Mouse (Mus musculus): ENCODE measurements around the gene Eps8l2. TPM values are rescaled to one million over a fixed set of nuclear protein-coding genes. Genes with fewer than 3 reads are reported as not detected.

Gene Eps8l2
- polyA plus RNA-seq, 1 experiment from 2014 or later: 234 TPM

DNA sequence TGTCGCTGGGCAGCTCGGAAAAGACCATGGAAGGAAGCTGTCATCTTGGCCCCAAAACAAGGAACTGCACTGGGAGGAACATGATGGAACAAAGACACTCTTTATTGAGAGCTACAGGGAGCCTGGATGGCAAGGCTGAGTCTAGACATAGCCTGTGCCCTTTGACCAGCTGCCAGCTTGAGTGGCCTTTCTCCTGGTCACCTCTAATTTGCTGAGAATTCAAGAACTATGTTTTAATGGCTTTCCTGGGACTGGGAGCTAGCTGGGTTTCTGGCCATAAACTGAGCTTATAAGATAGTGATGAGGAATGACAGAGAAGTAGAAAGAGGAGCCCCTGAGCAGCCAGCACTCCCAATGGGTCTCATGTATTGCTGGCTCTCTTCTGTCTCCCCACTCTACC, 4.5 kb downstream of the Eps8l2 start:
- Histone ChIP-seq H3K4me3 (ENCODE audit: low read depth, low read length) (no peak overlapping the region), H3K4me1 (replicated peaks; ENCODE audit: control insufficient read depth, insufficient read depth, low read length) (peaks cover 14% of the 10 kb centered on the region; the same call in 1 of the 2 replicates), H3K9ac (ENCODE audit: low read depth, low read length) (peak overlapping the region; percentile 34; the same call in 1 of the 2 replicates), H3K9me3 (ENCODE audit: control insufficient read depth) (no peaks in the 10 kb centered on the region), H3K36me3 (ENCODE audit: control insufficient read depth, insufficient read depth) (peaks cover 8% of the 10 kb centered on the region; the same call in 1 of the 2 replicates), H3K4me2 (replicated peaks; ENCODE audit: low read depth) (peak overlapping the region; percentile 48), H3K27me3 (replicated peaks; ENCODE audit: control insufficient read depth, insufficient read depth, low read length) (no peaks in the 10 kb centered on the region), H3K27ac (ENCODE audit: low read depth, low read length) (peak overlapping the region; percentile 98)
- ATAC-seq: peak; percentile 7
- no peak for TF ChIP-seq CTCF (IDR thresholded peaks at IDR 0.05; ENCODE audit: low read depth)
- WGBS: 48% methylated on average over 2 of the region's 2 CpGs

DNA sequence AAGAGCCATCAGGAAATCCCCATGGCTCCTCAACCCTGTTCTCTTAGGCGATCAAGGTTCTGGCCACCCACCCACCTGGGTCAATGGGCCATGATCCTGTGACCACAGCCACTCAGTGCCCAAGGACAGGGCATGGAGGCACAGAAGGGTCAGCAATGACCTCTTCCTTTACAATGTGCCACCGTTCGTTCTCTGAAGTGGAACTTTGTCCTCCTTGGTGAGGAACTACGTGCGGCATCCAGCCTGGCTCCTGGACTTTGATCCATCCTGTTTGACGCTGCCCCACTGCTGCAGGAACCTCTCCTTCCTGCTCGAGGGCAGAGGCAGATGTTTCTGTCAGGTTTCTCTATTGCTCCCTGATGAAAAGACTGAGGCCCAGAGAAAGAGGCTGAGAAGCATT, 5.0 kb downstream of the Eps8l2 start:
- H3K27me3 ChIP-seq (replicated peaks; ENCODE audit: control insufficient read depth, insufficient read depth, low read length): no peaks in the 10 kb centered on the region
- ATAC-seq: peak; percentile 44
- 0 out of 2 replicates have a peak, but pooled peaks cover 12% of the 10 kb centered on the region for H3K4me1 ChIP-seq (replicated peaks; ENCODE audit: control insufficient read depth, insufficient read depth, low read length)
- no peak overlapping the region for H3K4me3 ChIP-seq (ENCODE audit: low read depth, low read length)
- peaks cover 8% of the 10 kb centered on the region; the same call in 1 of the 2 replicates for H3K36me3 ChIP-seq (ENCODE audit: control insufficient read depth, insufficient read depth)
- 38% methylated on average over 7 of the region's 7 CpGs for WGBS
- no peaks in the 10 kb centered on the region for H3K9me3 ChIP-seq (ENCODE audit: control insufficient read depth)
- H3K27ac ChIP-seq (ENCODE audit: low read depth, low read length): peak overlapping the region; percentile 98
- TF ChIP-seq CTCF (IDR thresholded peaks at IDR 0.05; ENCODE audit: low read depth): no peak
- H3K9ac ChIP-seq (ENCODE audit: low read depth, low read length): peak overlapping the region; percentile 34; the same call in 1 of the 2 replicates
- H3K4me2 ChIP-seq (replicated peaks; ENCODE audit: low read depth): peak overlapping the region; percentile 48

DNA sequence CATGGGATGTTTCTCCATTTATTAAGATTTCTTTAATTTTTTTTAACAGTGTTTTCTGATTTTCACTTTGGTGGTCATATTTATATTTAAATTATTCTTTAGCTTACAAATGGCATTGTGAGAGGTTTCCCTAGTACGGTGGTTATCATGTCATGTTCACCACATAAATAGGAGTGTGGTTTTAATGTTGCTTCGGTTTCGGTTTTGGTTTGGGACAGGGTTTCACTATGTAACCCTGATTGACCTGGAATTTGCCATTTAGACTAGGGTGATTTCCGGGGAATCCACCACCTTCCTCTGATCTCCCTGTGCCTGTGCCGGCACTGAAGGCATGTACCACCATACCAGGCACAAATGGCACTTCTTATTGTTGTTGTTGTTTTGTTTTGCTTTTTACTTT, 6.1 kb downstream of the Eps8l2 start:
- 88% methylated on average over 5 of the region's 5 CpGs for WGBS
- Histone ChIP-seq H3K4me2 (replicated peaks; ENCODE audit: low read depth) (no peak overlapping the region), H3K27me3 (replicated peaks; ENCODE audit: control insufficient read depth, insufficient read depth, low read length) (no peaks in the 10 kb centered on the region), H3K4me3 (ENCODE audit: low read depth, low read length) (no peak overlapping the region), H3K9me3 (ENCODE audit: control insufficient read depth) (no peaks in the 10 kb centered on the region), H3K27ac (ENCODE audit: low read depth, low read length) (no peak overlapping the region), H3K4me1 (replicated peaks; ENCODE audit: control insufficient read depth, insufficient read depth, low read length) (0 out of 2 replicates have a peak, but pooled peaks cover 12% of the 10 kb centered on the region), H3K9ac (ENCODE audit: low read depth, low read length) (no peak overlapping the region), H3K36me3 (ENCODE audit: control insufficient read depth, insufficient read depth) (peaks cover 8% of the 10 kb centered on the region; the same call in 1 of the 2 replicates)
- no peak for TF ChIP-seq CTCF (IDR thresholded peaks at IDR 0.05; ENCODE audit: low read depth)
- no peak for ATAC-seq

DNA sequence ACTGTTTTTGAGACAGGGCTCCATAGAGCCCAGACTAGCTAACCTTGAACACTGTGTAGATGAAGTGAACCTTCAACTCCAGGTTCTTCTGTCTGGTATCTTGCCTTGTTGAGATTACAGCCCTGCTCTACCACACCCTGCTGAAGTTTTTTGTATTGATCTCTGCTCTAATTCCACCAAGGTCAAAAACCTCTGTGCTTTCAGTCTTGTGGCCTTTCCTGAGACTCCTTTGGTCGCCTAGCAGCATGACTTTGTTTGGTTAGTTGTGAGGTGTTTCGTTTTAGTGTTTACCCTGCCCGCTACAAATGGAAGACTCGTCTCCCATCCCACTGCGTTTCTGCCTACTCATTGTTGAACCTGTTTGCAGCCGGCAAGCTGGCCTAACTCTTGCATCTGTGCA, 12.4 kb downstream of the Eps8l2 start:
- peak; percentile 73 for ATAC-seq
- no peak overlapping the region for H3K4me2 ChIP-seq (replicated peaks; ENCODE audit: low read depth)
- WGBS: 30% methylated on average over 6 of the region's 6 CpGs
- H3K4me3 ChIP-seq (ENCODE audit: low read depth, low read length): no peak overlapping the region
- H3K27me3 ChIP-seq (replicated peaks; ENCODE audit: control insufficient read depth, insufficient read depth, low read length): no peaks in the 10 kb centered on the region
- no peaks in the 10 kb centered on the region for H3K9me3 ChIP-seq (ENCODE audit: control insufficient read depth)
- no peak for TF ChIP-seq CTCF (IDR thresholded peaks at IDR 0.05; ENCODE audit: low read depth)
- no peaks in the 10 kb centered on the region; the same call in 1 of the 2 replicates for H3K4me1 ChIP-seq (replicated peaks; ENCODE audit: control insufficient read depth, insufficient read depth, low read length)
- peak overlapping the region; percentile 42 for H3K27ac ChIP-seq (ENCODE audit: low read depth, low read length)
- no peak overlapping the region for H3K9ac ChIP-seq (ENCODE audit: low read depth, low read length)
- peaks cover 15% of the 10 kb centered on the region; the same call in 1 of the 2 replicates for H3K36me3 ChIP-seq (ENCODE audit: control insufficient read depth, insufficient read depth)

DNA sequence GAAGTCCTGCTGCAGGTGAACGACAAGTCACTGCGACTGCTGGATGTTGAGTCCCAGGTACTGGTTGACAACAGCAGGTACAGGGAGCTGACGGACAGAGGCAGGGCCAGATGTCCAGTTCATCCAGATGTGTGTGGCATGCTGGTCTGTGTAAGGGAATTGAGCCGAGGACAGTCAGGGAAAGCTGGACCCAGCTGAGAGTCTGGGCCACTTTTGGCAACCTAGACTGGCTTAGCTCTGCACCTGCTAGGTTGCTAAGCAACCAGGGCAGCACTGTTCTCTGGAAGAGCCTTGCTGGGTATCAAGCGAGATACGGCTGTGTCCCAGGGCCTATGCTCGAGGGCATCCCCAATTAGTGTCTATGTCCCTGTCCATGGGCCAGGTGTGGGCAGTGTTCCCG, 16.4 kb downstream of the Eps8l2 start:
- H3K4me3 ChIP-seq (ENCODE audit: low read depth, low read length): no peak overlapping the region
- ATAC-seq: no peak
- H3K9ac ChIP-seq (ENCODE audit: low read depth, low read length): no peak overlapping the region
- H3K36me3 ChIP-seq (ENCODE audit: control insufficient read depth, insufficient read depth): peaks cover 34% of the 10 kb centered on the region; the same call in 1 of the 2 replicates
- H3K27me3 ChIP-seq (replicated peaks; ENCODE audit: control insufficient read depth, insufficient read depth, low read length): no peaks in the 10 kb centered on the region
- H3K9me3 ChIP-seq (ENCODE audit: control insufficient read depth): no peaks in the 10 kb centered on the region
- no peak overlapping the region for H3K4me2 ChIP-seq (replicated peaks; ENCODE audit: low read depth)
- TF ChIP-seq CTCF (IDR thresholded peaks at IDR 0.05; ENCODE audit: low read depth): no peak
- H3K27ac ChIP-seq (ENCODE audit: low read depth, low read length): no peak overlapping the region
- H3K4me1 ChIP-seq (replicated peaks; ENCODE audit: control insufficient read depth, insufficient read depth, low read length): no peaks in the 10 kb centered on the region; the same call in 1 of the 2 replicates
- 82% methylated on average over 8 of the region's 8 CpGs for WGBS

DNA sequence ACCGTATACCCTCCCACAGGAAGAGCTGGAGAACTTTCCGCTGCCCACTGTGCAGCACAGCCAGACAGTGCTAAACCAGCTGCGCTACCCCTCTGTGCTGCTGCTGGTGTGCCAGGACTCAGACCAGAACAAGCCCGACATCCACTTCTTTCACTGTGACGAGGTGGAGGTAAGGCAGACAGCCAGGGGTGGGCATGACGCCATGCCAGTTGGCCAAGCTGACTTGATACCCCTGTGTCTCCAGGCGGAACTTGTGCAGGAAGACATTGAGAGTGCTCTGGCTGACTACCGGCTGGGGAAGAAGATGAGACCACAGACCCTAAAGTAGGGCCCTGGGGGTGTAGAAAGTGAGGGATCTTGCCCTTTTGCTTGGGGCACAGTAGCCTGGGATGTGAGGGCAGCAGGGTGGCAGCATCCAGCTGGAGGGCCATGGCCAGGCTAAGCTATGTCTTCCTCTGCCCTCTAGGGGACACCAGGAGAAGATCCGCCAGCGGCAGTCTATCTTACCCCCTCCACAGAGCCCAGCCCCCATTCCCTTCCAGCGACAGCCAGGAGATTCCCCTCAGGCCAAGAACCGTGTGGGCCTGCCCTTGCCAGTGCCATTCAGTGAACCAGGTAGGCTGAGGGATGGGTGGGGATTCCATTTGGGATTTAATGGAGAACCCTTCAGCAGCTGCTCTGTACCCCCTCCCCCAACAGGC, 17.1 kb downstream of the Eps8l2 start:
- WGBS: 70% methylated on average over 12 of the region's 12 CpGs
- ATAC-seq: no peak

More for the DNA sequence above, 17.1 kb downstream of the Eps8l2 start:
- Histone ChIP-seq H3K36me3 (ENCODE audit: control insufficient read depth, insufficient read depth) (peaks cover 40% of the 10 kb centered on the region; the same call in 1 of the 2 replicates), H3K27ac (ENCODE audit: low read depth, low read length) (no peak overlapping the region), H3K27me3 (replicated peaks; ENCODE audit: control insufficient read depth, insufficient read depth, low read length) (no peaks in the 10 kb centered on the region), H3K9me3 (ENCODE audit: control insufficient read depth) (no peaks in the 10 kb centered on the region), H3K4me2 (replicated peaks; ENCODE audit: low read depth) (no peak overlapping the region), H3K4me3 (ENCODE audit: low read depth, low read length) (no peak overlapping the region), H3K9ac (ENCODE audit: low read depth, low read length) (no peak overlapping the region), H3K4me1 (replicated peaks; ENCODE audit: control insufficient read depth, insufficient read depth, low read length) (no peaks in the 10 kb centered on the region; the same call in 1 of the 2 replicates)
- peak; percentile 54 for TF ChIP-seq CTCF (IDR thresholded peaks at IDR 0.05; ENCODE audit: low read depth)

Data from intestine, postnatal 0 days (tissue).